25 mouse cellular contexts compared by ENCODE assay signal in the genomic region with DNA sequence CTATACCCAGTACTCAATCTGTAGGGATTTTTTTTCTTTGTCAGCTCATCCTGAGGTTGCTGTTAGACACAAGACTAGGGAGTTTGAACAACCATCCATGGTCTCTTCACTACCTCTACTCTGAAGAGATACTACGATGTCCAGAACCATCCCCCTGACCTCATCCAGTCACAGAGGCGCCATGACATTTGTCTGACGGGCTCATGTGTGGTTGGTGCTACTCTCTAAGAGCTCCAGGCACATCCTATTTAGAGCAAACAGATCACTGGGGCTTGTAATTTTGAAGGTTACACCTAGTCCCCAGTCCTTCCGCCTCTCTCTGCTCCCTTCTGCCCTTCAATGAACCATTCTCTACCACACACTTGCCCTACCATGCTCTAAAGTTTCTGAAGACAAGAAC. TPM values are rescaled to one million over a fixed set of nuclear protein-coding genes. Genes with fewer than 3 reads are reported as not detected.
DNase-seq lines count a peak whose midpoint lies in the region.
"Had no signal": no experiment of that assay in that cellular context is flagged by ENCODE, and none has a peak within 500 bp of the region (broad histone marks: within the 10 kb centered on the region; RNA-seq: fewer than 3 reads in every experiment).

No protein-coding gene starts in this region.

- H3K36me3 ChIP-seq in heart, embryonic 10.5 days = no peaks in the 10 kb centered on the region
- H3K36me3 ChIP-seq: G1E had no signal

- peak; percentile 70 for DNase-seq in heart, adult 11 months
- DNase-seq in heart, postnatal 25 days (ENCODE audit: low spot score) = no peak
- peak; percentile 58 for DNase-seq in heart, embryonic 10.5 days (ENCODE audit: low spot score)
- no peak for DNase-seq in heart, adult 9 months (ENCODE audit: low spot score in 2 of 2)
- DNase-seq in testis, postnatal 10 days (ENCODE audit: low spot score) = peak; percentile 16
- no peak for DNase-seq in testis, postnatal 14 days (ENCODE audit: low spot score)
- DNase-seq: adrenal gland, adult 2 months; adrenal gland, adult 8-10 months; adrenal gland, postnatal 10 days; adrenal gland, postnatal 14 days; adrenal gland, postnatal 25 days; adrenal gland, postnatal 36 days; B cell, adult 2 months; cerebellum, adult 11 months; cerebellum, adult 11-12 months; cerebellum, adult 18-20 months had no signal

- intact Hi-C loops in heart, postnatal 25 days (cut with DNase I) = no loop called here

- H3K9me3 ChIP-seq in heart, embryonic 10.5 days = no peaks in the 10 kb centered on the region

- no peak overlapping the region for H3K4me3 ChIP-seq in heart, embryonic 10.5 days

- no peak overlapping the region for H3K27ac ChIP-seq in heart, embryonic 10.5 days

- WGBS in heart, embryonic 10.5 days = 88% methylated on average over 4 of the region's 4 CpGs

- no peaks in the 10 kb centered on the region for H3K4me1 ChIP-seq in heart, embryonic 10.5 days

- peaks cover 15% of the 10 kb centered on the region for H3K27me3 ChIP-seq in heart, embryonic 10.5 days (ENCODE audit: insufficient read depth, poor library complexity, severe bottlenecking)

RNA-seq across cellular contexts. Expression of gene Irx4, which starts 13.3 kb away (rescaled TPM):
- 10 to 100 TPM; 26.0 to 27.0 TPM for total RNA-seq in heart, postnatal 25 days (2021)
- 39.4 and 78.4 TPM in 2 replicates for polyA plus RNA-seq in heart, embryonic 10.5 days (2016; fragmentation: Nextera tagmentation; extraction: Ambion mirVana)
- total RNA-seq: adrenal gland, adult 18-20 months; adrenal gland, adult 2 months; adrenal gland, postnatal 10 days; adrenal gland, postnatal 14 days; adrenal gland, postnatal 25 days; adrenal gland, postnatal 36 days; adrenal gland, postnatal 4 days; CH12.LX; G1E; MEL had no signal
- polyA plus RNA-seq: activated CD4-positive, CD25-positive, alpha-beta regulatory T cell, adult 4 months; adrenal gland, adult 2 months; C2C12; CD4-positive, CD25-positive, alpha-beta regulatory T cell, adult 4 months; G1E; Patski had no signal

Comparison
In these comparisons a context has a peak if more than half of its experiments do, and no peak if none do; other contexts are left out.
1. DNase-seq: peak in heart, adult 11 months (single experiment), heart, embryonic 10.5 days (single experiment) and testis, postnatal 10 days (single experiment); none in heart, postnatal 25 days (single experiment), heart, adult 9 months (0 of 2) and testis, postnatal 14 days (single experiment).